9 mouse cellular contexts compared by ENCODE assay signal in the genomic region with DNA sequence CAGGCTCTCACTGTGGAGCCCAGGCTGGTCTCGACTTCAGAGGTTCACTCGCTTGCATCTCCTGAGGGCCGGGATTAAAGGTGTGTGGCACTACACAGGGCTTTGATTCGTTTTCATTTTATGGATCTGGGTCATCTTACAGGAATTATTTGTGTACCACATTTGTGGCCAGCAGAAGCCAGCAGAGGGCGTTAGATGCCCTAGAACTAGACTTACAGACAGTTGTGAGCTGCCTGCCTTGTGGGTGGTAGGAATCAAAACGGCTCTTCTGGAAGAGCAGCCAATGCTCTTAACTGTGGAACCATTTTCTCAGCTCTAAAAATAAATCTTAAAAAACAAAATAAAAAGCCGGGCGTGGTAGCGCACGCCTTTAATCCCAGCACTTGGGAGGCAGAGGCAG. TPM values are rescaled to one million over a fixed set of nuclear protein-coding genes. Genes with fewer than 3 reads are reported as not detected.
A peak's percentile ranks its signal among the peaks of the same experiment; 100 is the strongest.
DNase-seq lines count a peak whose midpoint lies in the region; ATAC-seq and TF ChIP-seq lines count a peak whose summit lies in the region.
"Had no signal": no experiment of that assay in that cellular context is flagged by ENCODE, and none has a peak within 500 bp of the region (broad histone marks: within the 10 kb centered on the region; RNA-seq: fewer than 3 reads in every experiment).

No protein-coding gene starts in this region.

- intact Hi-C loops in left cerebral cortex, postnatal 14 days (cut with DNase I) = loop anchor here (2.0 kb wide), 1 partner anchor 99 kb away; no protein-coding TSS in a partner anchor
- intact Hi-C loops in gastrocnemius, postnatal 36 days (cut with DNase I) = no loop called here

- H3K4me1 ChIP-seq in liver, adult 2 months (ENCODE audit: control insufficient read depth, insufficient read depth, low read length) = peaks cover 8% of the 10 kb centered on the region
- no peaks in the 10 kb centered on the region for H3K4me1 ChIP-seq in liver, embryonic 12.5 days
- H3K4me1 ChIP-seq in embryonic facial prominence, embryonic 11.5 days (ENCODE audit: control insufficient read depth, insufficient read depth, low read length) = no peaks in the 10 kb centered on the region
- H3K4me1 ChIP-seq: neural tube, embryonic 13.5 days had no signal

- no peak for ATAC-seq in liver, embryonic 12.5 days
- ATAC-seq in embryonic facial prominence, embryonic 11.5 days (replicated peaks; ENCODE audit: insufficient number of reproducible peaks, low FRiP score, low TSS enrichment, low read depth) = no peak

- 47% methylated on average over 10 of the region's 10 CpGs for WGBS in liver, adult 2 months
- WGBS in liver, embryonic 12.5 days (ENCODE audit: insufficient replicate concordance) = 32% methylated on average over 10 of the region's 10 CpGs
- WGBS in embryonic facial prominence, embryonic 11.5 days = 44% methylated on average over 10 of the region's 10 CpGs

- peak overlapping the region; percentile 2; the same call in 1 of the 2 replicates for H3K9ac ChIP-seq in liver, adult 2 months (ENCODE audit: low read depth, low read length)
- no peak overlapping the region for H3K9ac ChIP-seq in liver, embryonic 12.5 days
- no peak overlapping the region for H3K9ac ChIP-seq in embryonic facial prominence, embryonic 11.5 days (replicated peaks; ENCODE audit: low read length)
- H3K9ac ChIP-seq: neural tube, embryonic 13.5 days had no signal

- no peaks in the 10 kb centered on the region for H3K79me2 ChIP-seq in liver, adult 2 months (ENCODE audit: control insufficient read depth, insufficient read depth, low read length)

- H3K27me3 ChIP-seq in liver, adult 2 months (ENCODE audit: control insufficient read depth, insufficient read depth, low read length) = no peaks in the 10 kb centered on the region
- peaks cover 23% of the 10 kb centered on the region; the same call in 1 of the 2 replicates for H3K27me3 ChIP-seq in liver, embryonic 12.5 days (replicated peaks)
- H3K27me3 ChIP-seq in embryonic facial prominence, embryonic 11.5 days (ENCODE audit: control insufficient read depth, insufficient read depth, low read length) = no peaks in the 10 kb centered on the region

- peak; percentile 62 for TF ChIP-seq CTCF in liver, adult 2 months (IDR thresholded peaks at IDR 0.05; ENCODE audit: low read depth, low read length)

- H3K4me3 ChIP-seq in liver, adult 2 months (ENCODE audit: insufficient read depth, low read depth, low read length) = no peak overlapping the region
- H3K4me3 ChIP-seq in liver, embryonic 12.5 days = no peak overlapping the region
- H3K4me3 ChIP-seq in embryonic facial prominence, embryonic 11.5 days (ENCODE audit: low read depth, low read length) = no peak overlapping the region
- H3K4me3 ChIP-seq: neural tube, embryonic 13.5 days had no signal

- no peak overlapping the region for H3K4me2 ChIP-seq in liver, embryonic 12.5 days
- H3K4me2 ChIP-seq in embryonic facial prominence, embryonic 11.5 days (ENCODE audit: low read depth, low read length) = no peak overlapping the region
- H3K4me2 ChIP-seq: neural tube, embryonic 13.5 days had no signal

- TF ChIP-seq POLR2A in liver, adult 2 months (IDR thresholded peaks at IDR 0.05; ENCODE audit: extremely low read depth, insufficient read depth, low read length) = no peak

- no peaks in the 10 kb centered on the region for H3K36me3 ChIP-seq in liver, adult 2 months (ENCODE audit: control insufficient read depth, insufficient read depth, low read length)
- H3K36me3 ChIP-seq in liver, embryonic 12.5 days = no peaks in the 10 kb centered on the region
- H3K36me3 ChIP-seq in embryonic facial prominence, embryonic 11.5 days (replicated peaks; ENCODE audit: control insufficient read depth, insufficient read depth, low read depth, low read length) = no peaks in the 10 kb centered on the region
- H3K36me3 ChIP-seq: neural tube, embryonic 13.5 days had no signal

- peak; percentile 64 for DNase-seq in liver, adult 2 months (ENCODE audit: extremely low read depth, low read depth, low spot score)
- DNase-seq in adrenal gland, postnatal 10 days = peak; percentile 47
- DNase-seq in embryonic facial prominence, embryonic 11.5 days (ENCODE audit: low spot score) = peak; percentile 51
- peak; percentile 80 to 90 for DNase-seq in left cerebral cortex, postnatal 14 days (ENCODE audit: low spot score in 2 of 2)
- DNase-seq in urinary bladder, postnatal 4 days (ENCODE audit: low spot score in 2 of 2) = no peak
- DNase-seq in natural killer cell, adult 2 months (ENCODE audit: low spot score in 2 of 2) = no peak
- DNase-seq in gastrocnemius, postnatal 36 days = no peak

- no peaks in the 10 kb centered on the region for H3K9me3 ChIP-seq in liver, embryonic 12.5 days (replicated peaks)
- H3K9me3 ChIP-seq in embryonic facial prominence, embryonic 11.5 days (replicated peaks; ENCODE audit: control insufficient read depth, low read length) = no peaks in the 10 kb centered on the region
- H3K9me3 ChIP-seq: neural tube, embryonic 13.5 days had no signal

- no peak overlapping the region for H3K27ac ChIP-seq in liver, adult 2 months (replicated peaks; ENCODE audit: insufficient read depth, low read depth, low read length)
- H3K27ac ChIP-seq in liver, embryonic 12.5 days = no peak overlapping the region
- H3K27ac ChIP-seq in embryonic facial prominence, embryonic 11.5 days (replicated peaks; ENCODE audit: low read depth, low read length) = no peak overlapping the region
- H3K27ac ChIP-seq: neural tube, embryonic 13.5 days had no signal

RNA-seq across cellular contexts. Expression of a gene that starts 18.8 kb away (rescaled TPM):
- 14.8 and 15.7 TPM in 2 replicates for total RNA-seq in liver, adult 2 months (2014; rRNA removed)
- polyA plus RNA-seq in liver, adult 2 months (2012; rRNA removed) = 31.0 and 44.9 TPM in 2 replicates
- polyA plus RNA-seq in liver, embryonic 12.5 days (2016; fragmentation: Nextera tagmentation; extraction: Ambion mirVana) = 35.9 and 39.3 TPM in 2 replicates
- total RNA-seq in adrenal gland, postnatal 10 days (2021) = 10 to 100 TPM; 23.7 to 30.9 TPM
- polyA plus RNA-seq in embryonic facial prominence, embryonic 11.5 days (2014; fragmentation: Nextera tagmentation; extraction: Ambion mirVana) = 60.4 and 68.5 TPM in 2 replicates
- 10 to 100 TPM; 20.4 to 20.6 TPM for total RNA-seq in left cerebral cortex, postnatal 14 days (2021)
- 1 to 10 TPM; 4.6 to 5.7 TPM for total RNA-seq in gastrocnemius, postnatal 36 days (2021)

RNA-seq across cellular contexts. Expression of a gene that starts 28.8 kb away (rescaled TPM):
- total RNA-seq in liver, adult 2 months (2014; rRNA removed) = 0.13 and 0.18 TPM in 2 replicates
- 0.27 and 0.35 TPM in 2 replicates for polyA plus RNA-seq in liver, adult 2 months (2012; rRNA removed)
- polyA plus RNA-seq in liver, embryonic 12.5 days (2016; fragmentation: Nextera tagmentation; extraction: Ambion mirVana) = 2.6 and 2.7 TPM in 2 replicates
- 10 to 100 TPM in 1 of 2 experiments, 1 to 10 TPM in 1; 7.3 to 10.2 TPM for total RNA-seq in adrenal gland, postnatal 10 days (2021)
- polyA plus RNA-seq in embryonic facial prominence, embryonic 11.5 days (2014; fragmentation: Nextera tagmentation; extraction: Ambion mirVana) = 8.6 and 9.5 TPM in 2 replicates
- total RNA-seq in left cerebral cortex, postnatal 14 days (2021) = 10 to 100 TPM; 59.2 to 66.1 TPM
- 1 to 10 TPM; 1.1 to 1.8 TPM for total RNA-seq in gastrocnemius, postnatal 36 days (2021)

RNA-seq across cellular contexts. Expression of a gene that starts 54.2 kb away (rescaled TPM):
- 0.09 and 0.40 TPM in 2 replicates for total RNA-seq in liver, adult 2 months (2014; rRNA removed)
- 0.34 and 0.61 TPM in 2 replicates for polyA plus RNA-seq in liver, adult 2 months (2012; rRNA removed)
- polyA plus RNA-seq in liver, embryonic 12.5 days (2016; fragmentation: Nextera tagmentation; extraction: Ambion mirVana) = 0.43 and 1.1 TPM in 2 replicates
- under 1 TPM in 1 of 2 experiments, not detected in 1; 0.97 TPM for total RNA-seq in adrenal gland, postnatal 10 days (2021)
- 3.7 and 4.4 TPM in 2 replicates for polyA plus RNA-seq in embryonic facial prominence, embryonic 11.5 days (2014; fragmentation: Nextera tagmentation; extraction: Ambion mirVana)
- total RNA-seq in left cerebral cortex, postnatal 14 days (2021) = 1 to 10 TPM; 1.8 to 2.1 TPM
- total RNA-seq in gastrocnemius, postnatal 36 days (2021) = under 1 TPM in 1 of 2 experiments, not detected in 1; 0.47 TPM

Comparison
In these comparisons a context has a peak if more than half of its experiments do, and no peak if none do; other contexts are left out.
1. DNase-seq: peak in liver, adult 2 months (single experiment), adrenal gland, postnatal 10 days (single experiment), embryonic facial prominence, embryonic 11.5 days (single experiment) and left cerebral cortex, postnatal 14 days (2 of 2); none in urinary bladder, postnatal 4 days (0 of 2), natural killer cell, adult 2 months (0 of 2) and gastrocnemius, postnatal 36 days (0 of 2).
2. RNA of a gene that starts 28.8 kb away (total RNA-seq): 59.2 to 66.1 TPM in left cerebral cortex, postnatal 14 days; 7.3 to 10.2 TPM in adrenal gland, postnatal 10 days, 1.1 to 1.8 TPM in gastrocnemius, postnatal 36 days and 0.13 to 0.18 TPM in liver, adult 2 months; every median in the first group is over 4 times any median in the second.